Mouse (Mus musculus): Measurements from ENCODE around the gene Dars2. TPM values are rescaled to one million over a fixed set of nuclear protein-coding genes. Genes with fewer than 3 reads are reported as not detected.

Gene Dars2
- total and polyA plus RNA-seq, 3 experiments = 46.2 to 64.7 (median 55.3) TPM

DNA sequence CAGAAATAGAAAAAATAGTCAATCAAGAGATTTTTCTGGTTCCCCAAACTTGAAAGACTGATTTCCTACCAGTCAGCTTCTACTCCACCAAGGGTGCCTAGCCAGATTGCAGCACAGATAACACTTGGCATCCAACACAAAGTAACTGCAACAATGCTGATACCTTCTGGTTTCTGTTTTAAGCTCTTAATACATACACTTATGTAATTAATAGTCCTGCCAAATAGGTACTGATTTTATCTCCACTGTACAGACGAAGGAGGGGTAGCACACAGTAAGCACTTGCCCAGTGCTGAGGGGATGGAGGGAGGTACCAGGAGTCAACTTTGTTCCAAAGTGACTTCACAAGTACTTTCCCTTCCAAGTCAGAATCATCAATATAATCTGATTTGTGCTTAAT lies 33.4 kb upstream of the Dars2 start:
- H3K27me3 ChIP-seq (replicated peaks) = no peaks in the 10 kb centered on the region
- DNase-seq (ENCODE audit: extremely low read depth) = no peak
- dilution Hi-C loops (cut with MboI; ENCODE audit: extremely low pct_ligation_motif_present, extremely low pct_unique_long_range_greater_than_20kb, low sequenced_read_pairs) (no loop called here), in situ Hi-C loops (cut with MboI; ENCODE audit: low pct_ligation_motif_present, low pct_unique_long_range_greater_than_20kb, low sequenced_read_pairs) (no loop called here)
- H3K9me3 ChIP-seq (replicated peaks; ENCODE audit: low read length) = no peaks in the 10 kb centered on the region
- no peaks in the 10 kb centered on the region for H3K4me1 ChIP-seq (ENCODE audit: control insufficient read depth in 1 of 2, insufficient read depth in 2 of 2)
- H3K4me2 ChIP-seq (ENCODE audit: insufficient read depth, low read depth, poor library complexity, severe bottlenecking) = no peak overlapping the region
- no peak overlapping the region for H3K27ac ChIP-seq (ENCODE audit: insufficient read depth, low read depth)
- H3K4me3 ChIP-seq (replicated peaks in 1 of 3; ENCODE audit: low read depth in 2 of 3, low read length in 2 of 3, poor library complexity in 1 of 3) = no peak overlapping the region
- H3K36me3 ChIP-seq (replicated peaks in 1 of 2; ENCODE audit: control insufficient read depth in 1 of 2, insufficient read depth in 1 of 2, low read length in 1 of 2) = peaks cover 15 to 61% of the 10 kb centered on the region in 2 experiments
- TF ChIP-seq MAZ (IDR thresholded peaks at IDR 0.05; ENCODE audit: low read depth, low read length) (no peak), UBTF (IDR thresholded peaks at IDR 0.05; ENCODE audit: low read depth, low read length) (no peak), MAFK (IDR thresholded peaks at IDR 0.05; ENCODE audit: insufficient replicate concordance, low read length) (no peak), ZC3H11A (IDR thresholded peaks at IDR 0.05; ENCODE audit: low read depth, low read length) (no peak), IRF4 (IDR thresholded peaks at IDR 0.05; ENCODE audit: low read depth, low read length) (no peak), ZMIZ1 (IDR thresholded peaks at IDR 0.05; ENCODE audit: low read depth, low read length) (no peak), TCF12 (IDR thresholded peaks at IDR 0.05; ENCODE audit: low read depth, low read length) (no peak), JUN (IDR thresholded peaks at IDR 0.05; ENCODE audit: insufficient read depth, low read depth, low read length) (no peak), ZKSCAN1 (IDR thresholded peaks at IDR 0.05; ENCODE audit: borderline replicate concordance, low read depth, low read length) (no peak), USF1 (IDR thresholded peaks at IDR 0.05; ENCODE audit: low read depth, low read length) (no peak), RCOR1 (conservative IDR thresholded peaks at IDR 0.05; ENCODE audit: low read depth, low read length) (no peak), EP300 (IDR thresholded peaks at IDR 0.05; ENCODE audit: low read length) (no peak), BHLHE40 (IDR thresholded peaks at IDR 0.05; ENCODE audit: low read depth, low read length) (no peak), NELFE (IDR thresholded peaks at IDR 0.05; ENCODE audit: low read depth, low read length) (no peak), CHD2 (IDR thresholded peaks at IDR 0.05; ENCODE audit: low read length) (no peak)
- H3K79me2 ChIP-seq (replicated peaks; ENCODE audit: control insufficient read depth, extremely low read depth, insufficient read depth, poor library complexity, severe bottlenecking) = no peaks in the 10 kb centered on the region
- no peak overlapping the region for H3K9ac ChIP-seq (ENCODE audit: insufficient read depth, low read depth)

- H3K27ac ChIP-seq (ENCODE audit: insufficient read depth, low read depth) = no peak overlapping the region
- no peak for DNase-seq (ENCODE audit: extremely low read depth)
- H3K9ac ChIP-seq (ENCODE audit: insufficient read depth, low read depth) = no peak overlapping the region
- H3K27me3 ChIP-seq (replicated peaks) = no peaks in the 10 kb centered on the region
- in situ Hi-C loops (cut with MboI; ENCODE audit: low pct_ligation_motif_present, low pct_unique_long_range_greater_than_20kb, low sequenced_read_pairs) (no loop called here), dilution Hi-C loops (cut with MboI; ENCODE audit: extremely low pct_ligation_motif_present, extremely low pct_unique_long_range_greater_than_20kb, low sequenced_read_pairs) (no loop called here)
- no peak overlapping the region for H3K4me2 ChIP-seq (ENCODE audit: insufficient read depth, low read depth, poor library complexity, severe bottlenecking)
- peaks cover 22 to 67% of the 10 kb centered on the region in 2 experiments for H3K36me3 ChIP-seq (replicated peaks in 1 of 2; ENCODE audit: control insufficient read depth in 1 of 2, insufficient read depth in 1 of 2, low read length in 1 of 2)
- no peak overlapping the region for H3K4me3 ChIP-seq (replicated peaks in 1 of 3; ENCODE audit: low read depth in 2 of 3, low read length in 2 of 3, poor library complexity in 1 of 3)
- no peaks in the 10 kb centered on the region for H3K4me1 ChIP-seq (ENCODE audit: control insufficient read depth in 1 of 2, insufficient read depth in 2 of 2)
- no peaks in the 10 kb centered on the region for H3K79me2 ChIP-seq (replicated peaks; ENCODE audit: control insufficient read depth, extremely low read depth, insufficient read depth, poor library complexity, severe bottlenecking)
- TF ChIP-seq CTCF (conservative IDR thresholded peaks at IDR 0.05 in 1 of 2, IDR thresholded peaks at IDR 0.05 in 1 of 2; ENCODE audit: low read depth in 2 of 2, low read length in 2 of 2) = no peak
- no peak for TF ChIP-seq MEF2A (IDR thresholded peaks at IDR 0.05; ENCODE audit: borderline replicate concordance, low read depth, low read length)
- no peak for TF ChIP-seq NRF1 (IDR thresholded peaks at IDR 0.05; ENCODE audit: low read depth, low read length)
- no peak for TF ChIP-seq RAD21 (IDR thresholded peaks at IDR 0.05; ENCODE audit: low read depth, low read length)
- no peak for TF ChIP-seq ZC3H11A (IDR thresholded peaks at IDR 0.05; ENCODE audit: low read depth, low read length)
- no peak for TF ChIP-seq ELF1 (IDR thresholded peaks at IDR 0.05; ENCODE audit: low read depth, low read length)
- TF ChIP-seq JUND (conservative IDR thresholded peaks at IDR 0.05; ENCODE audit: low read depth, low read length) = no peak
- no peak for TF ChIP-seq TBP (conservative IDR thresholded peaks at IDR 0.05; ENCODE audit: low read depth, low read length)
- TF ChIP-seq MAFK (IDR thresholded peaks at IDR 0.05; ENCODE audit: insufficient replicate concordance, low read length) = no peak
- TF ChIP-seq POLR2A (IDR thresholded peaks at IDR 0.05; ENCODE audit: low read depth, low read length) = no peak
- TF ChIP-seq ZMIZ1 (IDR thresholded peaks at IDR 0.05; ENCODE audit: low read depth, low read length) = no peak
- no peak for TF ChIP-seq ZKSCAN1 (IDR thresholded peaks at IDR 0.05; ENCODE audit: borderline replicate concordance, low read depth, low read length)
- TF ChIP-seq NELFE (IDR thresholded peaks at IDR 0.05; ENCODE audit: low read depth, low read length) = no peak
- TF ChIP-seq MYC (IDR thresholded peaks at IDR 0.05; ENCODE audit: low read depth, low read length) = no peak
- no peak for TF ChIP-seq EP300 (IDR thresholded peaks at IDR 0.05; ENCODE audit: low read length)
- no peak for TF ChIP-seq SIN3A (IDR thresholded peaks at IDR 0.05; ENCODE audit: low read length)
- no peak for TF ChIP-seq ETS1 (conservative IDR thresholded peaks at IDR 0.05; ENCODE audit: low read depth, low read length)
- TF ChIP-seq CHD1 (IDR thresholded peaks at IDR 0.05; ENCODE audit: low read depth, low read length) = no peak
- no peak for TF ChIP-seq MXI1 (IDR thresholded peaks at IDR 0.05; ENCODE audit: low read depth, low read length)
- no peak for TF ChIP-seq USF2 (conservative IDR thresholded peaks at IDR 0.05; ENCODE audit: low read depth, low read length)
- no peaks in the 10 kb centered on the region for H3K9me3 ChIP-seq (replicated peaks; ENCODE audit: low read length)
Observed at GRCm38 (mm10) chr1:161099721-161100405, 29.4 kb upstream of the Dars2 start.
